Mouse (Mus musculus) liver, embryonic 14.5 days (tissue): Measurements from ENCODE around the gene Soat2. TPM values are rescaled to one million over a fixed set of nuclear protein-coding genes. Genes with fewer than 3 reads are reported as not detected.

Experiments
- ATAC-seq: fragments of 200-750 bp; cut with Nextera tagmentation; 2 replicates; pipeline ENCODE4 v1.8.0; 2017; ENCODE audit warnings: moderate number of reproducible peaks, mild to moderate bottlenecking, moderate library complexity; ENCODE audit not compliant: insufficient read depth
- DNase-seq, 3 experiments: peaks; one replicate each; pipeline ENCODE4 v3.0.0-alpha.2; 2012 to 2013; ENCODE audit warnings: low read depth in 3 of 3, low spot score in 3 of 3
- H3K27ac ChIP-seq: fragments of 300-500 bp; sonication (generic); 2 replicates; pipeline ENCODE4 v1.5.1; 2014; ENCODE audit warnings: moderate library complexity, mild to moderate bottlenecking, control low read depth, inconsistent platforms
- H3K27me3 ChIP-seq: fragments of 300-500 bp; sonication (generic); 2 replicates; pipeline ENCODE4 v1.6.1; 2014; ENCODE audit warnings: mild to moderate bottlenecking, low read length, moderate library complexity; ENCODE audit not compliant: control insufficient read depth, insufficient read depth
- H3K36me3 ChIP-seq: fragments of 300-500 bp; sonication (generic); replicated peaks from 2 replicates; pipeline ENCODE4 v1.6.1; 2014; ENCODE audit warnings: low read depth; ENCODE audit not compliant: control insufficient read depth, insufficient read depth
- H3K4me1 ChIP-seq, 2 experiments: fragments of 200-500 bp in 1 of 2; fragments of 300-500 bp in 1 of 2; sonication (generic) in 1 of 2; replicated peaks; 2 replicates each; pipeline ENCODE4 v1.6.1; 2012 to 2014; ENCODE audit warnings: antibody characterized with exemption in 1 of 2, inconsistent platforms in 1 of 2, low read length in 1 of 2; ENCODE audit not compliant: control insufficient read depth in 2 of 2, insufficient read depth in 2 of 2
- H3K4me2 ChIP-seq: fragments of 300-500 bp; sonication (generic); 2 replicates; pipeline ENCODE4 v1.6.1; 2014; ENCODE audit warnings: low read depth, mild to moderate bottlenecking, control low read depth, moderate library complexity
- H3K4me3 ChIP-seq, 2 experiments: fragments of 200-500 bp in 1 of 2; fragments of 300-500 bp in 1 of 2; sonication (generic) in 1 of 2; 2 replicates each; pipeline ENCODE4 v1.5.1; 2012 to 2014; ENCODE audit warnings: low read depth in 2 of 2, low read length in 2 of 2, mild to moderate bottlenecking in 2 of 2, control low read depth in 1 of 2, inconsistent platforms in 1 of 2, moderate library complexity in 1 of 2; ENCODE audit not compliant: insufficient read depth in 1 of 2
- H3K9ac ChIP-seq: fragments of 300-500 bp; sonication (generic); replicated peaks from 2 replicates; pipeline ENCODE4 v1.6.1; 2014; ENCODE audit warnings: mild to moderate bottlenecking, control low read depth, moderate library complexity
- H3K9me3 ChIP-seq: fragments of 300-500 bp; sonication (generic); 2 replicates; pipeline ENCODE4 v1.6.1; 2016; ENCODE audit warnings: low read length, mixed read lengths; ENCODE audit not compliant: control insufficient read depth
- CTCF ChIP-seq: IDR thresholded peaks from 2 replicates; pipeline ENCODE4 v1.5.1; 2016; ENCODE audit warnings: antibody characterized with exemption, low read depth, control low read depth
- EP300 ChIP-seq: IDR thresholded peaks from 2 replicates; pipeline ENCODE4 v1.6.1; 2016; ENCODE audit warnings: antibody characterized with exemption, low read depth
- WGBS: fragments of 180-500 bp; shearing (Covaris S2); extraction: QIAGEN DNeasy Blood & Tissue Kit; methylation state at CpG from one replicate; pipeline ENCODE4 v1.1.7; 2014; ENCODE audit not compliant: insufficient replicate concordance; 5-methylcytosine and 5-hydroxymethylcytosine counted together
- polyA plus RNA-seq, 2 experiments: library from polyadenylated mRNA; depleted of rRNA in 1 of 2; stranded (reverse) in 1 of 2; unstranded in 1 of 2; fragments of >200 nt; fragmentation: Nextera tagmentation in 1 of 2; extraction: Ambion mirVana in 1 of 2; gene quantifications; 2 replicates each; pipeline versions ENCODE4 v1.2.1 to v1.2.3; 2012 to 2014

The Soat2 gene
- polyA plus RNA-seq, 2 experiments: 21.9 to 34.4 TPM

GRCm38 (mm10) chr15:102178279-102178678, 28.0 kb downstream of the Soat2 start:
- peak; percentile 51 to 55 (median 52) for DNase-seq
- 11% methylated on average over 6 of the region's 6 CpGs for WGBS
- Histone ChIP-seq H3K4me3 (no peak overlapping the region), H3K36me3 (no peaks in the 10 kb centered on the region), H3K9ac (no peak overlapping the region), H3K4me1 (peaks cover 0 to 8% of the 10 kb centered on the region in 2 experiments; a peak in 1 of 4 replicates), H3K27me3 (no peaks in the 10 kb centered on the region), H3K4me2 (no peak overlapping the region), H3K27ac (no peak overlapping the region), H3K9me3 (no peaks in the 10 kb centered on the region)
- no peak for ATAC-seq
- TF ChIP-seq CTCF: peak; percentile 94
- no peak for TF ChIP-seq EP300

GRCm38 (mm10) chr15:102179106-102179505, 28.8 kb downstream of the Soat2 start:
- TF ChIP-seq EP300 (no peak), CTCF (no peak)
- ATAC-seq: no peak
- no peaks in the 10 kb centered on the region for H3K9me3 ChIP-seq
- WGBS: 79% methylated on average over 9 of the region's 9 CpGs
- no peak overlapping the region for H3K4me3 ChIP-seq
- no peaks in the 10 kb centered on the region for H3K27me3 ChIP-seq
- DNase-seq: no peak
- no peaks in the 10 kb centered on the region for H3K36me3 ChIP-seq
- H3K27ac ChIP-seq: no peak overlapping the region
- H3K4me1 ChIP-seq: peaks cover 0 to 9% of the 10 kb centered on the region in 2 experiments; a peak in 1 of 4 replicates
- no peak overlapping the region for H3K4me2 ChIP-seq
- H3K9ac ChIP-seq: no peak overlapping the region

- no peaks in the 10 kb centered on the region for H3K9me3 ChIP-seq
- ATAC-seq (no peak), DNase-seq (no peak)
- H3K9ac ChIP-seq: no peak overlapping the region
- no peak overlapping the region for H3K4me3 ChIP-seq
- peaks cover 0 to 9% of the 10 kb centered on the region in 2 experiments; a peak in 1 of 4 replicates for H3K4me1 ChIP-seq
- no peaks in the 10 kb centered on the region for H3K36me3 ChIP-seq
- H3K4me2 ChIP-seq: no peak overlapping the region
- TF ChIP-seq EP300 (no peak), CTCF (no peak)
- WGBS: 80% methylated on average over 14 of the region's 14 CpGs
- H3K27me3 ChIP-seq: no peaks in the 10 kb centered on the region
- H3K27ac ChIP-seq: no peak overlapping the region
Observed at GRCm38 (mm10) chr15:102179924-102180323, 29.6 kb downstream of the Soat2 start.

- Histone ChIP-seq H3K4me2 (no peak overlapping the region), H3K4me1 (peaks cover 0 to 2% of the 10 kb centered on the region in 2 experiments; a peak in 1 of 4 replicates), H3K9me3 (no peaks in the 10 kb centered on the region), H3K36me3 (no peaks in the 10 kb centered on the region), H3K9ac (no peak overlapping the region), H3K4me3 (no peak overlapping the region), H3K27me3 (no peaks in the 10 kb centered on the region), H3K27ac (no peak overlapping the region)
- ATAC-seq (no peak), DNase-seq (no peak)
- 69% methylated on average over 3 of the region's 3 CpGs for WGBS
- TF ChIP-seq CTCF: no peak
Observed at GRCm38 (mm10) chr15:102183076-102183475, 32.8 kb downstream of the Soat2 start.

- H3K4me3 ChIP-seq: no peak overlapping the region
- no peak for DNase-seq
- no peaks in the 10 kb centered on the region for H3K36me3 ChIP-seq
- no peak overlapping the region for H3K4me2 ChIP-seq
- H3K4me1 ChIP-seq: peaks cover 0 to 5% of the 10 kb centered on the region in 2 experiments; a peak in 1 of 4 replicates
- H3K27me3 ChIP-seq: no peaks in the 10 kb centered on the region
- TF ChIP-seq CTCF: no peak
- TF ChIP-seq EP300: no peak
- no peak overlapping the region for H3K9ac ChIP-seq
- WGBS: 70% methylated on average over 11 of the region's 11 CpGs
- no peak overlapping the region for H3K27ac ChIP-seq
- peak; percentile 45 for ATAC-seq
- H3K9me3 ChIP-seq: no peaks in the 10 kb centered on the region
Observed at GRCm38 (mm10) chr15:102186239-102186638, 35.9 kb downstream of the Soat2 start.
